Mouse (Mus musculus) thymus, postnatal 25 days (tissue): ENCODE measurements around the gene Ndufb8.
A peak's percentile ranks its signal among the peaks of the same experiment; 100 is the strongest.

Source experiments
- DNase-seq: peaks from one replicate; pipeline ENCODE4 v3.0.0; 2022

Gene Ndufb8

GRCm38 (mm10) chr19:44525551-44526205 lies 29.6 kb downstream of the Ndufb8 start:
- DNase-seq: peak; percentile 61

DNA sequence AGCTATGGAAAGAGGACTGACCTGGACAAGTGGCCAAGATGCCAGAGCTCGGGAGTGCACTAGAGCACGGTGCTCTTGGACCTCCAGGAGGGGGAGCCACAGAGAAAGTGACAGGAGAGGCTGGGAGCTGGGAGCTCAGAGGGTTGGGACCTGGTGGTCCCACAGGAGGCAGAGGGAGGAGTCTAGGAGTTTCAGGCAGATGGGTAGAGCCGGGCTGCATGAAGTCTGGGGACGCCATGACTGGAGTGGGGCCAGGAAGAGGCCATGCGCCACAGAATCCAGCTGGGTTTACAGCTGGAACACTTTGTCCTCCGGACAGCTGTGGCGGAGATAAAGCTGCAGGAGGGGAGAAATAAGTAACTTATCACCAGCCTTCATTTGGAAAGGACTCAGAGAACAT lies 36.1 kb downstream of the Ndufb8 start:
- no peak for DNase-seq

DNA sequence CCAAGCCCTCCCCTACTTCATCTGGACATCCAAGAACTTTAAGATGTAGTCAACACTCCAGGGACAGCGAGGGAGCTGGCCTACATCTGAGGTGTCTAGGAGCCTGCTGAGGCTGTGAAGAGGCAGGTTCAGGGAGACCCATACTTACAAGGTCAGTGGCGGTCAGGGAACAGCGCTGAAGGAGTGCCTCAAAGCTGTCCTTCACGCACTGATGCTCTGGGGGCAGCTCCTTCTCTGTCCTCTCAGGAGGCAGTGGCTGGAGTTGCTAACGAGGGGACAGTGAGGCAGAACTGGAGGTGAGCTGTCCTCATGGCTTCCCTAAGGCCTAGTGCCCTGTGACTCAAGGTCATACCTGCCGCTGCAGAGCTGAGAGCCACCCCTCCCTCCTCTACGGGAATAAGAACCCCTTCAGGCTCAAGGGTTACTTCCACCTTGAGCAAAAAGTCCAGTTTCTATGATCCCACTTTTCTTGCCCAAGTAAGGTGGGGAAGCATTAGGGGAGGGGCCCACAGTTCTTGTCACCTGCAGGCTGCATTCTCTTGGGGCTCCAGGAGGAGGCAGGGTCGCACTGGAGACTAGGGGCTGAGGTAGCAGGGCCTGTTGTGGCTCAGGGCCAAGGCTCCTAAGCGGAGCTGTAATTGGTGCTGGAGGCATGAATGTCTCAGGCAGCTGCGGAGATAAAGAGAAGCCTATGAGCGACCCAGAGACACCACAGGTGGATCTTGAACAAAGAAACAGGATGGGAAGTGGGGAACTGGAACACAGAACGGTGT lies 37.1 kb downstream of the Ndufb8 start:
- peak; percentile 68 for DNase-seq

GRCm38 (mm10) chr19:44515769-44516168 lies 39.5 kb downstream of the Ndufb8 start:
- DNase-seq: no peak

- DNase-seq: no peak
Measured at GRCm38 (mm10) chr19:44514521-44515451, 40.5 kb downstream of the Ndufb8 start.

GRCm38 (mm10) chr19:44513921-44514482 lies 41.2 kb downstream of the Ndufb8 start:
- DNase-seq: peak; percentile 27

DNA sequence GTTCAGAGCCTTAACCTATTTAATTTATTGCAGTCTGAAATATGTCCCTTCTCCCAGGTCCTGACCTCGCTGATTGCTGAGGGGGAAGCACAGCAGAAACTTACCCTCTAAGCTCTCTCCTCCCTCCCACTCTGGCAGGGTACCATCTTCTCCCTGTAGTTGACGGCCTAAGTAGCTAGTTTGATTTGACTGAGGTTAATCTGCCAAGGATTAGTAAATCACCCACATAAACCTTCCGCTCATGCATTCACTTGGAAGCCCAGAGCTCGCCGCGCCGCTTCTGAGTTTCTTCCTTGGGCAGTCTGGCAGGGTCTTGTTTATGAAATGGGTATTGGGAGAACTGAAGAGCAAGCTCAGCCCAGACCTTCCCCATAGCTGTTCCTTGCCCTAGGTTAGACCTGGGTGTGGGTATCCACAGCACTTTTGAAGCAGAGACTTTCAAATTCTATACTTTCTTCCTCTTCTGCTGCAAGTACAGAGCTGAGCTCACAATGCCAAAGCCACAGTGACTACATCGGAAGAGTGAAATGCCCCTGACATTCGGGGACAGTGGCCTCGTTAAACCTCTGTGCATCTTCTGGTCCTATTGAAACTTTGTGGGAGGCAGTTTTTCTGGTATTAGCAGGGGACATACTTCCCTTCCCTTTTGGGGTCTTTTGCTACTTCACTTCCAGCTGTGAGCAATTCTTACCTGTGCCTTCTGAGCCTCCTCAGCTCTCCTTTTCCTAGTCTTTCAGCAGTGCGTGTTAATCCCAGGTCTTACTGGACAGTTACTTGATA lies 42.0 kb downstream of the Ndufb8 start:
- DNase-seq: peak; percentile 42

DNA sequence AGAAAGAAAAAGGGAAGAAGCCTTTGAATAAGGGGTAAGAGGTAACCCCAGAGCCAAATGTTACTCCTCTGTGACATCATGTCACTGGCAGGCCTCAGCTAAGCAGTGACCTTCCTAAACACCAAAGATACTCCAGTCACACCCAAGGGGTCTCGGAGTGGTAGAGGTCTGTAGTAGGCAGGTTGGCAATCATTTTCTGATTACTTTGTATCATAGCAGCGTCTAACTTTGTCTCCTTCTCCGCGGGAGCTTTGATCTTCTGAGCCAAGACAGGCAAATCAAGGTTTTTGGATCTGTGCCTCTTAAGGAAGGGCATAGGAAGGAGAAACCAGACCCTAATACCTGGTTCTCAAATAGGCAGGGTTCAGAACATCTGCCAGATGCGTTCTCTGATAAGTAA lies 42.6 kb downstream of the Ndufb8 start:
- no peak for DNase-seq

DNA sequence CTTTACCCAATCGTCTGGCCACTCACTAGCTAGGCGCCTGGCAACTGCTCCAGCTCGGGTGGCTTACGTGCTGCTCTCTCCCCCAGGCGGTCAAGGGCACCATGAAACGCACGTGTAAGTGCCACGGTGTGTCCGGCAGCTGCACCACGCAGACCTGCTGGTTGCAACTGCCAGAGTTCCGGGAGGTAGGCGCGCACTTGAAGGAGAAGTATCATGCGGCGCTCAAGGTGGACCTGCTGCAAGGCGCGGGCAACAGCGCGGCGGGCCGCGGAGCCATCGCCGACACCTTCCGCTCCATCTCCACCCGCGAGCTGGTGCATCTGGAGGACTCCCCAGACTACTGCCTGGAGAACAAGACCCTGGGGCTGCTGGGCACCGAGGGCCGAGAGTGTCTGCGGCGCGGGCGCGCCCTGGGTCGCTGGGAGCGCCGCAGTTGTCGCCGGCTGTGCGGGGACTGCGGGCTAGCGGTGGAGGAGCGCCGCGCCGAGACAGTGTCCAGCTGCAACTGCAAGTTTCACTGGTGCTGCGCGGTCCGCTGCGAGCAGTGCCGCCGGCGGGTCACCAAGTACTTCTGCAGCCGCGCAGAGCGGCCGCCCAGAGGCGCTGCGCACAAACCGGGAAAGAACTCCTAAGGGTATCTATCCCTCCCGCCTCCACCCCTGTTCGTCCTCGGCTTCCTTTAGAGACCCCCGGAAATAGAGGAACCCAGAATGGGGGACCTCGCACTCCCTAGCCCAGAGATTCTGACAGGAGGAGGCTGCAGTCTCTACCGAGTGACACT lies 43.6 kb downstream of the Ndufb8 start:
- DNase-seq: peak; percentile 64

GRCm38 (mm10) chr19:44510534-44511175 lies 44.6 kb downstream of the Ndufb8 start:
- peak; percentile 56 for DNase-seq

GRCm38 (mm10) chr19:44502741-44503140 lies 52.5 kb downstream of the Ndufb8 start:
- no peak for DNase-seq

- no peak for DNase-seq
Measured at GRCm38 (mm10) chr19:44501925-44502324, 53.3 kb downstream of the Ndufb8 start.

- DNase-seq: no peak
Measured at GRCm38 (mm10) chr19:44500240-44500639, 55.0 kb downstream of the Ndufb8 start.

DNA sequence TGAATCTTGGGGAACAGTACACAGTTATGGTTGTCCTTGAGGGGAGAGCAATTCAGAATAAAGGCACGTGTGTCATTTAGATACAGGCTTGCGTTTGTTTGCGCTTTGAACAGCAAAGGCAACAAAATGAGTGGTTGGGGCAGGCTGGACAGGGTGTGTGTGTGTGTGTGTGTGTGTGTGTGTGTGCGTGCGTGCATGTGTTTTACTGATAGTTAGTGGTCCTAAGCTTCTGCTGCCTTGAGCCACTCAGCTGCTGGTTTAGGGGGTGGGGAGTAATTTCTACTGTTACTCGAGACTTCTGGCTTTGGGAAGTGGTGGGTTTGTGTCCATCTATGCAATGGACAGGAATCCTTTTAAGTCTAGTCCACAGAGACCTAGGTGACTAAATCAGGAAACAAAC lies 56.3 kb downstream of the Ndufb8 start:
- DNase-seq: no peak
